Mouse (Mus musculus): Measurements from ENCODE around the gene Gtf3c2. TPM values are rescaled to one million over a fixed set of nuclear protein-coding genes. Genes with fewer than 3 reads are reported as not detected.
"Not testable (repeated sequence)": the region's sequence is repeated elsewhere in the genome, so short reads cannot be mapped to it uniquely, and the experiment has no call there.

The Gtf3c2 gene
- 69.5 and 75.4 TPM in 2 replicates for polyA plus RNA-seq (2015; fragmentation: Nextera tagmentation; extraction: Ambion mirVana)

- peak within 1 kb of the TSS; percentile 82 for H3K9ac ChIP-seq (replicated peaks)
- H3K36me3 ChIP-seq: no peaks in the 10 kb centered on the region; the same call in 1 of the 2 replicates
- H3K27ac ChIP-seq (replicated peaks): peak within 1 kb of the TSS; percentile 99
- peak; percentile 99 for ATAC-seq (replicated peaks)
- no peaks in the 10 kb centered on the region for H3K9me3 ChIP-seq
- H3K4me1 ChIP-seq: peaks cover 22% of the 10 kb centered on the region
- H3K27me3 ChIP-seq: no peaks in the 10 kb centered on the region
- peak within 1 kb of the TSS; percentile 92 for H3K4me3 ChIP-seq
- under 1% methylated on average over 59 of the region's 59 CpGs for WGBS
- peak within 1 kb of the TSS; percentile 98 for H3K4me2 ChIP-seq (replicated peaks)
These were observed at the start of gene Gtf3c2, which contains the start of gene Gm29609 for GRCm38 (mm10) chr5:31179766-31180630. TSS of gene Gtf3c2 (minus strand) at chr5:31180144. TSS of gene Gm29609 (minus strand) at chr5:31179911.

DNA sequence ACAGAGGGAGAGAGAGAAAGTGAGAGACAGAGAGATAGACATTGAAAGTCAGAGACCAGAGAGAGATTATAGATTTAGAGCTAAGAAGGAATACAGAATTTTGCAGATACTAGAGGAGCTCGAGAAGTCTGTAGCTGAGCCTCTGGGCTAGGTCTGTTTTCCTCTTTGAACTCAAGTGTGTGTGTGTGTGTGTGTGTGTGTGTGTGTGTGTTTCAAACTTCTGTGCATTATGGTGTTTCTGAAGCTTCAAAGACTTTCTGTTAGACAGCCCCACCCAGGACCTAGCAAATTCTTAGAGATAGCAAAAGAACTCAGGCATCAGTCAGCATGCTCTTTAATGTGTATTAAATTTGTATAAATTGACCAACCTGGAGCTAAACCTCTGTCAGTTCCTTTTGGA lies 46.7 kb upstream of the Gtf3c2 start:
- H3K9me3 ChIP-seq: no peaks in the 10 kb centered on the region
- no peak overlapping the region for H3K4me3 ChIP-seq
- H3K27ac ChIP-seq (replicated peaks): no peak overlapping the region
- H3K4me2 ChIP-seq (replicated peaks): no peak overlapping the region
- no peaks in the 10 kb centered on the region for H3K27me3 ChIP-seq
- ATAC-seq (replicated peaks): no peak
- peaks cover 2% of the 10 kb centered on the region; the same call in 1 of the 2 replicates for H3K4me1 ChIP-seq
- H3K9ac ChIP-seq (replicated peaks): no peak overlapping the region
- 68% methylated on average over 1 of the region's 1 CpGs for WGBS
- H3K36me3 ChIP-seq: no peaks in the 10 kb centered on the region

DNA sequence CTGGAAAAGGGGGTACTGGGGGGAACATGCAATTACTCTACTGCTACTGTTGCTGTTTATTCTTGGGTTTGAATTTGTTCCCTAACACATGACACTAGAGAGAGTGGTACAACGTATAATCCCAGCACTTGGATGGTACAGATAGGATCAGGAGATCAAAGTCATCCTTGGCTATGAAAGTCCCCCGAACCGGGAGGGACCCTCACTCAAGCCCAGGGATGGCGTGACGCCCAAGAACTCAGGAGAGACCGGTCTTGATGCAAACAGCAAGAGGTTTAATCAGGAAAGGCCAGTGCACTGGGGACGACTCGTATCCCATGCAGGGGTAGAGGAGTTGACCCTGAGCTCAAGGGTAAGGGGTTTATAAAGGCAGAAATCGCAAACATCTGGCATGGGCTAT lies 42.8 kb upstream of the Gtf3c2 start:
- Histone ChIP-seq H3K9ac (replicated peaks) (no peak overlapping the region), H3K4me2 (replicated peaks) (no peak overlapping the region), H3K9me3 (no peaks in the 10 kb centered on the region), H3K27me3 (no peaks in the 10 kb centered on the region), H3K4me1 (peaks cover 21% of the 10 kb centered on the region), H3K4me3 (no peak overlapping the region), H3K36me3 (no peaks in the 10 kb centered on the region), H3K27ac (replicated peaks) (no peak overlapping the region)
- WGBS: 94% methylated on average over 9 of the region's 9 CpGs
- no peak for ATAC-seq (replicated peaks)

DNA sequence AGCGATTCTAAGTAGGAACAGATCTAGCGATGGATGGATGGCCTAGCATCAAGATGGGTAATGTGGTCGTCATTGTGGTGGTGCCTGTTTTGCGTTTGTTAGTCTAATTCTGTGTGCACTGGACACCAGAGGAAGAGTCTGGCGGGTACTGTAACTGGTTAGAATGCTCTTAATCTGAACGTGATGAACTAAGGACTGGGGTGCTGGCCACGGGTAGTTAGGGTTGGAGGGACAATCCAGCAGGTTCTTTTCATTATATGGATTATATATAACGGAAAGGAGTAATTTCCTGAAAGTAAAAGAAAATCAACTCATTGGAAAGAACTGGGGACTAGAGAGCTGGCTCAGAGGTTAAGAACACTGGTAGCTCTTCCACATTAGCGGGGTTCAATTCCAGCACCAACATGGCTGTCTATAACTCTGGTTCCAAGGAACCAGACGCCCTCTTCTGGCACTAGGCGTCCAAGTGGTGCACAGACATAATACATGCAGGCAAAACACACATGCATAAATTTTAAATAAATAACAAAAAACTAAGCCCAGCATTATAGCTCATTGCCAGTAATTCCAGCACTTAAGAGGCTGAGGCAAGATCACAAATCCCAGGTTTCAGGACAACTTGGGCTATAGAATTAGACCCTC lies 41.5 kb upstream of the Gtf3c2 start:
- WGBS: 9% methylated on average over 11 of the region's 11 CpGs
- ATAC-seq (replicated peaks): peak; percentile 4; the same call in 1 of the 2 replicates
- Histone ChIP-seq H3K27ac (replicated peaks) (peak overlapping the region; percentile 93), H3K9me3 (no peaks in the 10 kb centered on the region), H3K36me3 (no peaks in the 10 kb centered on the region), H3K4me1 (peaks cover 21% of the 10 kb centered on the region), H3K9ac (replicated peaks) (peak overlapping the region; percentile 84), H3K4me2 (replicated peaks) (peak overlapping the region; percentile 84), H3K27me3 (no peaks in the 10 kb centered on the region), H3K4me3 (peak overlapping the region; percentile 89)

DNA sequence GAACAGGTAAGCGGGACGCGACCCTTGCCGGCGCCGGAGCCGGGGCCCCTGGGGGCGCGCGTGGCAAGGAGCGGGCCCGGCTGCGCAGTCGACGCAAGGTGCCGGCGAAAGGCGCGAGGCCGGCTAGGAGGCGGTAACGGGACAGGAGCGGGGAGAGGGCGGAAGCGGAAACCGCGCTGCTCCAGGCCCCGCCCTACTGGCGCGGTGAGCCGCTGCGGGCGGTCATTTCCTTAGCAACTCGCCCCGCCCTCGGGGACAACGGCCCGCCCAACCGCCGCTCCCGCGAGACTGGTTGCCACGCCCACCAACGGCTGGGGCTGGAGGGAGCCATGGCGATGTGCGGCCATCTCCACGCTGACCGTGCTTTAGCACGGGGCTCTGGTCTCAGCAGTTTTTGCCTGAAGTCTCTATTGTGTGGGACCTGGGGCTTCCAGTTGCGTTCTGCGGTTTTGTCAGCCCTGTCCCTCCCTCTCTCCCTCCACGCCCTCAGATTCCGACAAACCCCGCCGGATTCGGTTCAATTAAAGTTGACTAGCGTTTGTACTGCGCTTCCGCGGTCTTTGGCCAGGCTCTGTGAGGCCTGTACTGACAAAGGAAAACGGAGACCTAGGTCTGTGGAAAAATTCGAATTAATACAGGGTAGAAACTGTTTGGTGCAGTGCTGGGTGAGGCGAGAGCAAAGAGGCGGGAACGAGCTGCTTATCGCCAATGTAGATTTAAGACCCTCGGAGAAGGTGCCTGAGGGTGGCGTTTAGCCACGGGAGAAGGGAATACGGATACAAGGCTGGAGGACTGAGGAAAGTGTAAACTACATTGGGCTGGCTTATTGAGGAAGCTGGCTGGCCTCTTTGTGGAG lies 40.7 kb upstream of the Gtf3c2 start, which contains the start of gene Ppm1g:
TSS of gene Ppm1g (minus strand) at position 240 of the 856 bp plus-strand sequence.
- H3K36me3 ChIP-seq: no peaks in the 10 kb centered on the region
- H3K9ac ChIP-seq (replicated peaks): peak within 1 kb of the TSS; percentile 84
- no peaks in the 10 kb centered on the region for H3K27me3 ChIP-seq
- H3K4me3 ChIP-seq: peak within 1 kb of the TSS; percentile 89
- peak within 1 kb of the TSS; percentile 84 for H3K4me2 ChIP-seq (replicated peaks)
- ATAC-seq (replicated peaks): peak; percentile 95
- peaks cover 21% of the 10 kb centered on the region for H3K4me1 ChIP-seq
- peak within 1 kb of the TSS; percentile 93 for H3K27ac ChIP-seq (replicated peaks)
- under 1% methylated on average over 64 of the region's 70 CpGs for WGBS
- no peaks in the 10 kb centered on the region for H3K9me3 ChIP-seq

GRCm38 (mm10) chr5:31219911-31220447 lies 40.0 kb upstream of the Gtf3c2 start:
- Histone ChIP-seq H3K27me3 (no peaks in the 10 kb centered on the region), H3K9me3 (no peaks in the 10 kb centered on the region), H3K4me3 (peak overlapping the region; percentile 89), H3K27ac (replicated peaks) (peak overlapping the region; percentile 93), H3K4me1 (peaks cover 21% of the 10 kb centered on the region), H3K4me2 (replicated peaks) (peak overlapping the region; percentile 84), H3K36me3 (no peaks in the 10 kb centered on the region), H3K9ac (replicated peaks) (peak overlapping the region; percentile 84)
- ATAC-seq (replicated peaks): no peak; the same call in none of the 2 replicates
- WGBS: under 1% methylated on average over 40 of the region's 40 CpGs

DNA sequence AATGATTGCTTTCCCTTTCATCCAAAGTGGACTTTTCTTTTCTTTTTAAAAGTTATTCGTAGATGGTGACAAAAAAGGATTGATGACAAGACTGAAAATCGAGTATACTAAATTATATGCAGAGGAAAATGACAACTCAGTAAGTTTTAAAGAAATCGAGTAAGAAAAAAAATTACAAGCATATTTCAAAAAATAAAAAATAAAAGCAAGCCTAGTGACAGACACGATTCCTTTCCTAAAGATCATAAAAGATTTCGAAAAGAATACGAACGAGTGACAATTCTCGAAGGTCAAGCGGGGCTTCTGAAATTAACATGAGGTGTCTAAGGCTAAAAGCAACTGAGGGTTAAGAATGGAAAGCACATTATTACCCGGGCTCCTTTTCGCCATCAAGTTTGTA lies 39.5 kb upstream of the Gtf3c2 start:
- H3K27me3 ChIP-seq: no peaks in the 10 kb centered on the region
- H3K4me1 ChIP-seq: peaks cover 21% of the 10 kb centered on the region
- peak overlapping the region; percentile 84 for H3K4me2 ChIP-seq (replicated peaks)
- peak overlapping the region; percentile 89 for H3K4me3 ChIP-seq
- H3K9me3 ChIP-seq: no peaks in the 10 kb centered on the region
- peak overlapping the region; percentile 93 for H3K27ac ChIP-seq (replicated peaks)
- no peak for ATAC-seq (replicated peaks)
- peak overlapping the region; percentile 84 for H3K9ac ChIP-seq (replicated peaks)
- 3% methylated on average over 11 of the region's 11 CpGs for WGBS
- H3K36me3 ChIP-seq: no peaks in the 10 kb centered on the region

GRCm38 (mm10) chr5:31219070-31219469 lies 39.1 kb upstream of the Gtf3c2 start:
- Histone ChIP-seq H3K4me3 (peak overlapping the region; percentile 89), H3K36me3 (no peaks in the 10 kb centered on the region), H3K27ac (replicated peaks) (no peak overlapping the region), H3K4me1 (peaks cover 21% of the 10 kb centered on the region), H3K4me2 (replicated peaks) (peak overlapping the region; percentile 84), H3K9me3 (no peaks in the 10 kb centered on the region), H3K9ac (replicated peaks) (0 out of 2 replicates have a peak overlapping the region, but pooled peaks have one; percentile 24), H3K27me3 (no peaks in the 10 kb centered on the region)
- 2% methylated on average over 2 of the region's 2 CpGs for WGBS
- ATAC-seq (replicated peaks): no peak

DNA sequence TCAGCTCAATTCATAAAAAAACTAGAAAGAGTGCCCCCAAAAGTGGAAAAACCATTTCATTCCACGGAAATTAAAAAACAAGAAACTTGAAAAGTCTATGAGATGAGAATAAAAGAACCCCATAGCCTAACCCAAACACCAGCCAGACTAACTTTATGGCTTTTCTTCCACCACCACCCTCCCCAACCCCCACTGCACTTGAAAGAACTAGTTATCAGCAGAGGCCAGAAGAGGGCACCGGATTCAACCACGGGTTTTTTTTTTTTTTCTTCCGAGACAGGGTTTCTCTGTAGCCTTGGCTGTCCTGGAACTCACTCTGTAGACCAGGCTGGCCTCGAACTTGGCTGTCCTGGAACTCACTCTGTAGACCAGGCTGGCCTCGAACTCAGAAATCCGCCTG lies 38.4 kb upstream of the Gtf3c2 start:
- Histone ChIP-seq H3K36me3 (no peaks in the 10 kb centered on the region), H3K4me3 (no peak overlapping the region), H3K27ac (replicated peaks) (no peak overlapping the region), H3K4me1 (peaks cover 21% of the 10 kb centered on the region), H3K9me3 (no peaks in the 10 kb centered on the region), H3K9ac (replicated peaks) (no peak overlapping the region), H3K4me2 (replicated peaks) (no peak overlapping the region), H3K27me3 (no peaks in the 10 kb centered on the region)
- no peak for ATAC-seq (replicated peaks)
- 73% methylated on average over 7 of the region's 7 CpGs for WGBS

- not testable (repeated sequence) for H3K9me3 ChIP-seq; ATAC-seq (replicated peaks); H3K4me2 ChIP-seq (replicated peaks); H3K4me3 ChIP-seq; H3K27ac ChIP-seq (replicated peaks); H3K27me3 ChIP-seq; H3K9ac ChIP-seq (replicated peaks); H3K36me3 ChIP-seq
- H3K4me1 ChIP-seq: peaks cover 18% of the 10 kb centered on the region
- 89% methylated on average over 6 of the region's 6 CpGs for WGBS
These were observed 36.6 kb upstream of the Gtf3c2 start for GRCm38 (mm10) chr5:31216554-31216953.

GRCm38 (mm10) chr5:31204421-31204820 lies 24.5 kb upstream of the Gtf3c2 start:
- Histone ChIP-seq H3K4me2 (replicated peaks) (no peak overlapping the region), H3K27me3 (no peaks in the 10 kb centered on the region), H3K9me3 (0 out of 2 replicates have a peak, but pooled peaks cover 5% of the 10 kb centered on the region), H3K36me3 (peaks cover 64% of the 10 kb centered on the region), H3K9ac (replicated peaks) (no peak overlapping the region), H3K4me3 (no peak overlapping the region), H3K27ac (replicated peaks) (no peak overlapping the region), H3K4me1 (peaks cover 22% of the 10 kb centered on the region)
- ATAC-seq (replicated peaks): no peak
- 94% methylated on average over 6 of the region's 6 CpGs for WGBS

Data from forebrain, embryonic 15.5 days (tissue).